Mouse (Mus musculus): ENCODE results near the gene Gm20388.

- no peak for TF ChIP-seq CTCF (conservative IDR thresholded peaks at IDR 0.05; ENCODE audit: insufficient read depth, insufficient read length, low read depth, low read length)
- no peak for TF ChIP-seq POLR2A (IDR thresholded peaks at IDR 0.05; ENCODE audit: low read depth, low read length)
These were observed 4306.3 kb downstream of the Gm20388 start for GRCm38 (mm10) chr8:124216951-124217350.

Measured in kidney, adult 2 months (tissue).